Mouse (Mus musculus) kidney, adult 2 months (tissue): ENCODE results near the gene Smug1. TPM values are rescaled to one million over a fixed set of nuclear protein-coding genes. Genes with fewer than 3 reads are reported as not detected.

Experiments used
- DNase-seq: peaks from one replicate; pipeline ENCODE4 v3.0.0; 2021
- H3K27ac ChIP-seq: fragments of 200-500 bp; 2 replicates; pipeline ENCODE4 v1.5.1; 2012; ENCODE audit warnings: low read depth, low read length, control low read depth, inconsistent platforms; ENCODE audit not compliant: insufficient read depth
- H3K27me3 ChIP-seq: fragments of 200-500 bp; replicated peaks from 2 replicates; pipeline ENCODE4 v1.6.1; 2012; ENCODE audit warnings: mild to moderate bottlenecking, moderate library complexity, low read length, inconsistent platforms; ENCODE audit not compliant: control insufficient read depth, insufficient read depth
- H3K36me3 ChIP-seq: fragments of 200-500 bp; 2 replicates; pipeline ENCODE4 v1.6.1; 2012; ENCODE audit warnings: mild to moderate bottlenecking, moderate library complexity, low read length, inconsistent platforms; ENCODE audit not compliant: control insufficient read depth, insufficient read depth
- H3K4me1 ChIP-seq: fragments of 200-500 bp; 2 replicates; pipeline ENCODE4 v1.6.1; 2011; ENCODE audit warnings: low read length; ENCODE audit not compliant: control insufficient read depth, insufficient read depth
- H3K4me3 ChIP-seq: fragments of 200-500 bp; 2 replicates; pipeline ENCODE4 v1.5.1; 2011; ENCODE audit warnings: mild to moderate bottlenecking, low read depth, low read length, control low read depth; ENCODE audit not compliant: insufficient read depth
- CTCF ChIP-seq: fragments of 200-500 bp; conservative IDR thresholded peaks from 2 replicates; pipeline ENCODE4 v1.5.1; 2011; ENCODE audit warnings: low read depth, mild to moderate bottlenecking, control low read depth, low read length, moderate library complexity, mixed read lengths; ENCODE audit not compliant: insufficient read depth, insufficient read length
- POLR2A ChIP-seq: fragments of 200-500 bp; IDR thresholded peaks from one replicate; pipeline ENCODE4 v1.6.1; 2011; ENCODE audit warnings: low read depth, low read length, control low read depth
- WGBS: fragments of 180-500 bp; shearing (Covaris S2); methylation state at CpG from one replicate; pipeline ENCODE4 v1.1.7; 2018; 5-methylcytosine and 5-hydroxymethylcytosine counted together
- polyA plus RNA-seq: library from polyadenylated mRNA; depleted of rRNA; stranded (reverse); fragments of >200 nt; gene quantifications from 2 replicates; pipeline ENCODE4 v1.2.3, GENCODE M21; 2012; rRNA removed

The Smug1 gene
- polyA plus RNA-seq, 1 experiment, result 15.5 TPM

DNA sequence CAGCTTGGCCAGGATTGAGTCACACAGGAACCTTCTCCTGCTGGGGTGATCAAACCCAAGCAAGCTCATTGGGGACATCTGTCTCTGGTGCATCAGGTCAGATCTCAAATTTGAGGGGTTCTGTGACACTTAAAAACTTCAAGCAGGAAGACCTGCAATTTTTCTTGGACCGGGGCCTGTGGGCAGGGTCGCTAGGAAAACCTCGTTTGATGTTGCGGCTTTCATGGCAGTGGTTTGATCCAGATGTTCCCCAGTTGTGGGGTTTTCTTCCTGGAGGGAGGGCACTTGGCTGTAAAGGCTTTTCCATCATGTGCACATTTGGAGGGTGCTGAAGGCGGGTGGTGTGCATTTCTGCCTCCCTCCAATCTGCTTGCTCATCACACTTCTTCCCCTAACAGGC, 51.2 kb downstream of the Smug1 start:
- H3K27me3 ChIP-seq, result no peaks in the 10 kb centered on the region
- H3K4me3 ChIP-seq, result no peak overlapping the region
- DNase-seq, result no peak
- WGBS, result 84% methylated on average over 5 of the region's 5 CpGs
- H3K4me1 ChIP-seq, result no peaks in the 10 kb centered on the region
- no peaks in the 10 kb centered on the region for H3K36me3 ChIP-seq
- TF ChIP-seq POLR2A, result no peak
- TF ChIP-seq CTCF, result no peak
- no peak overlapping the region for H3K27ac ChIP-seq

- WGBS, result 44% methylated on average over 9 of the region's 9 CpGs
- Histone ChIP-seq H3K4me3 (no peak overlapping the region), H3K4me1 (no peaks in the 10 kb centered on the region), H3K36me3 (no peaks in the 10 kb centered on the region), H3K27me3 (no peaks in the 10 kb centered on the region), H3K27ac (no peak overlapping the region)
- TF ChIP-seq POLR2A, result no peak
- TF ChIP-seq CTCF, result no peak
- no peak for DNase-seq
These were observed 51.6 kb downstream of the Smug1 start for GRCm38 (mm10) chr15:103115256-103115655.

DNA sequence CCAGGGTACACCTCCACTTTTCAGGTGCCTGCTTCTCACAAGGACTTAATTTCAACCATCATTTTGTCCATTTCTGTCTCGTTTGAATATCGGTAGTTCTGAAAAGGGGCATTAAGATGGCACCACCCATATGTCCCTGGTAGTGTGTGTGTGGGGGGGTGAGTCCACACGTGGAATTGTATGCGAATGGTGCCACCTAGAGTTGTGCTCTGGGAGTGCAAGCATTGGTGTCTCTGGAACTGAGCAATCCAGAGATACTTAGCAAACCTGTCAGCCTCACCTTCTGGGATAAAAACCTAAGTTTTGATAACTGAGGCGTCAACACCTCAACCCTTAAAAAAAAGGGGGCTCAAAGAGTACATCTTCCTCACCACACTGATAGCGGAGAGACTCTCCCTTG, 53.8 kb downstream of the Smug1 start:
- DNase-seq, result no peak
- no peaks in the 10 kb centered on the region for H3K4me1 ChIP-seq
- 84% methylated on average over 6 of the region's 6 CpGs for WGBS
- peak; percentile 60 for TF ChIP-seq CTCF
- TF ChIP-seq POLR2A, result no peak
- no peaks in the 10 kb centered on the region for H3K27me3 ChIP-seq
- H3K4me3 ChIP-seq, result no peak overlapping the region
- H3K27ac ChIP-seq, result no peak overlapping the region
- H3K36me3 ChIP-seq, result no peaks in the 10 kb centered on the region

DNA sequence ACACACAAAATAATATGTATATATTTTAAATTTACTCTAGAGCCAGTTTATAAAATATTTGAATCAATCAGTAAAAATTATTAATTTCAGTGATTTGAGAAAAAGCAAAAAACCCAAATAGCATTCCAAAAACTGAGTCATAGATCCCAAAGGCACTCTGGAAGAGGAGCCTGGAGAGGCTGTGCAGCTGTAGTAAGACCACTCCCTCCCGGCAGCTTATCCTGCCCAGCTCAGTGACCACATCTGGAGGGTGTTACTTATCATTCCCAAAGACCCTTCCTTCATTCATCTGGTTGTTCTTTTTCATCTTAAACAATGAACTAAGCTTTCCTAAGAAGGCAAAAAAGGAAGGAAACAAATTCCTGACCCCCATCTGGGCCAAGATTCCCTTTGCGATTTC, 54.6 kb downstream of the Smug1 start:
- H3K4me3 ChIP-seq, result no peak overlapping the region
- H3K27ac ChIP-seq, result no peak overlapping the region
- no peaks in the 10 kb centered on the region for H3K36me3 ChIP-seq
- no peaks in the 10 kb centered on the region for H3K4me1 ChIP-seq
- no peak for TF ChIP-seq POLR2A
- no peak for TF ChIP-seq CTCF
- no peaks in the 10 kb centered on the region for H3K27me3 ChIP-seq
- 69% methylated on average over 2 of the region's 2 CpGs for WGBS
- DNase-seq, result no peak

GRCm38 (mm10) chr15:103109940-103110339, 57.0 kb downstream of the Smug1 start:
- Histone ChIP-seq H3K27ac (no peak overlapping the region), H3K4me1 (no peaks in the 10 kb centered on the region; the same call in 1 of the 2 replicates), H3K36me3 (no peaks in the 10 kb centered on the region), H3K27me3 (no peaks in the 10 kb centered on the region), H3K4me3 (no peak overlapping the region)
- DNase-seq, result no peak
- WGBS, result 52% methylated on average over 4 of the region's 4 CpGs
- TF ChIP-seq POLR2A, result no peak
- no peak for TF ChIP-seq CTCF

GRCm38 (mm10) chr15:103108066-103108676, 58.7 kb downstream of the Smug1 start:
- Histone ChIP-seq H3K27me3 (no peaks in the 10 kb centered on the region), H3K4me1 (no peaks in the 10 kb centered on the region; the same call in 1 of the 2 replicates), H3K27ac (no peak overlapping the region), H3K4me3 (no peak overlapping the region), H3K36me3 (no peaks in the 10 kb centered on the region)
- TF ChIP-seq CTCF (no peak), POLR2A (no peak)
- 75% methylated on average over 8 of the region's 8 CpGs for WGBS
- DNase-seq, result no peak

GRCm38 (mm10) chr15:103106201-103106600, 60.7 kb downstream of the Smug1 start:
- no peak for DNase-seq
- no peak overlapping the region for H3K27ac ChIP-seq
- WGBS, result 52% methylated on average over 2 of the region's 2 CpGs
- H3K27me3 ChIP-seq, result no peaks in the 10 kb centered on the region
- no peaks in the 10 kb centered on the region; the same call in 1 of the 2 replicates for H3K4me1 ChIP-seq
- TF ChIP-seq POLR2A (no peak), CTCF (no peak)
- no peak overlapping the region for H3K4me3 ChIP-seq
- no peaks in the 10 kb centered on the region for H3K36me3 ChIP-seq

Other genes with a start within 250 kb of the Smug1 start
- gene Hoxc13, start 246.0 kb downstream of the Smug1 start, polyA plus RNA-seq, result not detected in 2 replicates
- gene Hoxc12, start 230.3 kb downstream of the Smug1 start, polyA plus RNA-seq, result not detected in 2 replicates
- 0.25 and 0.30 TPM in 2 replicates for gene Hoxc11, start 212.7 kb downstream of the Smug1 start, polyA plus RNA-seq
- gene Hoxc10, start 200.3 kb downstream of the Smug1 start, polyA plus RNA-seq, result 16.4 and 16.7 TPM in 2 replicates
- 4.0 and 4.1 TPM in 2 replicates for gene Hoxc5, start 199.6 kb downstream of the Smug1 start, polyA plus RNA-seq
- 5.5 and 7.3 TPM in 2 replicates for gene Hoxc9, start 190.7 kb downstream of the Smug1 start, polyA plus RNA-seq
- 3.4 and 4.0 TPM in 2 replicates for gene Hoxc8, start 176.5 kb downstream of the Smug1 start, polyA plus RNA-seq
- gene Hoxc6, start 168.8 kb downstream of the Smug1 start, polyA plus RNA-seq, result 24.7 and 25.4 TPM in 2 replicates
- 2.5 and 2.7 TPM in 2 replicates for gene Hoxc4, start 148.2 kb downstream of the Smug1 start, polyA plus RNA-seq
- 18.8 and 26.9 TPM in 2 replicates for gene Cbx5, start 72.7 kb upstream of the Smug1 start, polyA plus RNA-seq
- 50.0 and 69.3 TPM in 2 replicates for gene Hnrnpa1, start 73.3 kb upstream of the Smug1 start, polyA plus RNA-seq
- gene Nfe2, start 91.3 kb upstream of the Smug1 start, polyA plus RNA-seq, result 0.58 and 1.0 TPM in 2 replicates
- 138 TPM in 2 replicates for gene Copz1, start 105.6 kb upstream of the Smug1 start, polyA plus RNA-seq
- 0.13 TPM in 1 of 2 replicates, not detected in the other for gene Gpr84, start 143.5 kb upstream of the Smug1 start, polyA plus RNA-seq
- gene Zfp385a, start 173.0 kb upstream of the Smug1 start, polyA plus RNA-seq, result 5.2 and 6.1 TPM in 2 replicates
- 9.3 and 9.7 TPM in 2 replicates for gene Itga5, start 199.7 kb upstream of the Smug1 start, polyA plus RNA-seq